17 mouse cellular contexts compared by ENCODE assay signal in the genomic region with DNA sequence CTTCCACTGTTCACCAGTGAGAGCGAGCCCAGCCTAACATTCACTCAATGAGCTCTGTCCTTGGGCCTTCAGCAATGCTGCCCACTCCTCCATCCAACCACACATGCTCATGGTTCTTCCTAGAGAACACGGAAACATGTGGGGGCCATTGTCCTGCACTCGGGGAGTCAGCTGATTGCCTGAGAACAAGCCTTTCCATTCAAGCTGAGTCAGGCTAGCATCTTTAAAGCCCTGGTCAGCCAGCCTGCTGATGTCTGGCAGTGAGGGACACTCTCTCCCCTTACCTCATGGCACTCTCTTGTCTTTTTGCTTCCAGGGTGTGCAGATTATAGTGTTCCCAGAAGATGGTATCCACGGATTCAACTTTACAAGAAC. TPM values are rescaled to one million over a fixed set of nuclear protein-coding genes. Genes with fewer than 3 reads are reported as not detected.
A peak's percentile ranks its signal among the peaks of the same experiment; 100 is the strongest.
DNase-seq lines count a peak whose midpoint lies in the region; ATAC-seq and TF ChIP-seq lines count a peak whose summit lies in the region.
"Had no signal": no experiment of that assay in that cellular context is flagged by ENCODE, and none has a peak within 500 bp of the region (broad histone marks: within the 10 kb centered on the region; RNA-seq: fewer than 3 reads in every experiment).

No protein-coding gene starts in this region.

- DNase-seq in heart, adult 2 months, result no peak
- DNase-seq in heart, postnatal 10 days, result no peak
- peak; percentile 23 for DNase-seq in liver, embryonic 11.5 days (ENCODE audit: low spot score)
- no peak for DNase-seq in liver, postnatal 0 days
- no peak for DNase-seq in right cerebral cortex, adult 2 months (ENCODE audit: low spot score in 2 of 2)
- no peak for DNase-seq in urinary bladder, postnatal 4 days (ENCODE audit: low spot score in 2 of 2)
- DNase-seq: adrenal gland, postnatal 25 days; kidney, postnatal 25 days; right cerebral cortex, postnatal 4 days had no signal

- H3K9ac ChIP-seq in heart, adult 2 months (ENCODE audit: low read depth, low read length), result no peak overlapping the region
- no peak overlapping the region for H3K9ac ChIP-seq in liver, embryonic 11.5 days (ENCODE audit: low read depth, low read length)
- H3K9ac ChIP-seq in liver, postnatal 0 days (replicated peaks), result no peak overlapping the region
- no peak overlapping the region for H3K9ac ChIP-seq in intestine, embryonic 15.5 days
- H3K9ac ChIP-seq in stomach, embryonic 14.5 days (replicated peaks; ENCODE audit: low read depth, low read length), result no peak overlapping the region
- H3K9ac ChIP-seq: hindbrain, embryonic 15.5 days; liver, embryonic 14.5 days had no signal

- intact Hi-C loops in heart, adult 2 months (cut with DNase I), result loop anchor here (10.0 kb wide), 1 partner anchor 239 kb away; no protein-coding TSS in a partner anchor
- intact Hi-C loops in heart, postnatal 10 days (cut with DNase I), result no loop called here

- peak overlapping the region; percentile 34 for H3K27ac ChIP-seq in heart, adult 2 months
- H3K27ac ChIP-seq in liver, embryonic 11.5 days (ENCODE audit: low read depth, low read length), result no peak overlapping the region
- no peak overlapping the region; the same call in 1 of the 2 replicates for H3K27ac ChIP-seq in liver, postnatal 0 days (ENCODE audit: low read depth)
- H3K27ac ChIP-seq in intestine, embryonic 15.5 days, result peak overlapping the region; percentile 48; the same call in 1 of the 2 replicates
- peak overlapping the region; percentile 61 for H3K27ac ChIP-seq in stomach, embryonic 14.5 days (ENCODE audit: low read length)
- H3K27ac ChIP-seq: liver, embryonic 14.5 days; macrophage had no signal

- no peaks in the 10 kb centered on the region for H3K36me3 ChIP-seq in heart, adult 2 months (ENCODE audit: control insufficient read depth, insufficient read depth, low read length)
- H3K36me3 ChIP-seq in liver, embryonic 11.5 days (ENCODE audit: control insufficient read depth, insufficient read depth, low read length), result peaks cover 4% of the 10 kb centered on the region; the same call in 1 of the 2 replicates
- H3K36me3 ChIP-seq in liver, postnatal 0 days (replicated peaks; ENCODE audit: insufficient read depth, low read length), result peaks cover 9% of the 10 kb centered on the region
- H3K36me3 ChIP-seq in intestine, embryonic 15.5 days, result no peaks in the 10 kb centered on the region
- H3K36me3 ChIP-seq in stomach, embryonic 14.5 days (ENCODE audit: control insufficient read depth, insufficient read depth, low read length), result peaks cover 6% of the 10 kb centered on the region

- 77% methylated on average over 4 of the region's 4 CpGs for WGBS in heart, adult 2 months
- 83% methylated on average over 4 of the region's 4 CpGs for WGBS in liver, embryonic 11.5 days
- WGBS in liver, postnatal 0 days (ENCODE audit: insufficient replicate concordance), result 90% methylated on average over 4 of the region's 4 CpGs
- WGBS in intestine, embryonic 15.5 days, result 57% methylated on average over 4 of the region's 4 CpGs
- 59% methylated on average over 4 of the region's 4 CpGs for WGBS in stomach, embryonic 14.5 days

- TF ChIP-seq EP300 in heart, adult 2 months (IDR thresholded peaks at IDR 0.05; ENCODE audit: insufficient read depth, low read depth, low read length), result no peak
- TF ChIP-seq EP300 in liver, postnatal 0 days (IDR thresholded peaks at IDR 0.05; ENCODE audit: low read depth), result no peak

- no peaks in the 10 kb centered on the region for H3K79me2 ChIP-seq in heart, adult 2 months (replicated peaks; ENCODE audit: control insufficient read depth, insufficient read depth, low read length)

- no peak overlapping the region for H3K4me3 ChIP-seq in heart, adult 2 months
- H3K4me3 ChIP-seq in liver, embryonic 11.5 days (ENCODE audit: low read depth, low read length), result no peak overlapping the region
- no peak overlapping the region for H3K4me3 ChIP-seq in liver, postnatal 0 days (ENCODE audit: low read depth, low read length)
- no peak overlapping the region for H3K4me3 ChIP-seq in intestine, embryonic 15.5 days (replicated peaks)
- H3K4me3 ChIP-seq in stomach, embryonic 14.5 days (ENCODE audit: low read depth, low read length), result no peak overlapping the region
- H3K4me3 ChIP-seq: heart, embryonic 12.5 days; hindbrain, embryonic 15.5 days had no signal

- TF ChIP-seq POLR2A in heart, adult 2 months (IDR thresholded peaks at IDR 0.05; ENCODE audit: insufficient read depth, low read depth, low read length), result no peak

- ATAC-seq in liver, embryonic 11.5 days (replicated peaks; ENCODE audit: low FRiP score), result no peak
- ATAC-seq in liver, postnatal 0 days, result no peak
- ATAC-seq in intestine, embryonic 15.5 days, result no peak
- no peak for ATAC-seq in stomach, embryonic 14.5 days (ENCODE audit: insufficient number of reproducible peaks, insufficient read depth, low FRiP score, low read depth)

- H3K9me3 ChIP-seq in liver, embryonic 11.5 days (ENCODE audit: control insufficient read depth, low read length), result no peaks in the 10 kb centered on the region
- no peaks in the 10 kb centered on the region for H3K9me3 ChIP-seq in liver, postnatal 0 days (ENCODE audit: low read length)
- H3K9me3 ChIP-seq in intestine, embryonic 15.5 days, result no peaks in the 10 kb centered on the region
- H3K9me3 ChIP-seq in stomach, embryonic 14.5 days (ENCODE audit: control insufficient read depth, low read depth, low read length), result no peaks in the 10 kb centered on the region
- H3K9me3 ChIP-seq: heart, embryonic 12.5 days; hindbrain, embryonic 15.5 days had no signal

- H3K4me1 ChIP-seq in heart, adult 2 months (ENCODE audit: control insufficient read depth, insufficient read depth, low read length), result peaks cover 38% of the 10 kb centered on the region
- peaks cover 27% of the 10 kb centered on the region for H3K4me1 ChIP-seq in liver, embryonic 11.5 days (replicated peaks; ENCODE audit: control insufficient read depth, insufficient read depth, low read length)
- peaks cover 61% of the 10 kb centered on the region for H3K4me1 ChIP-seq in liver, postnatal 0 days (ENCODE audit: insufficient read depth)
- peaks cover 53% of the 10 kb centered on the region for H3K4me1 ChIP-seq in intestine, embryonic 15.5 days (replicated peaks)
- peaks cover 52% of the 10 kb centered on the region for H3K4me1 ChIP-seq in stomach, embryonic 14.5 days (ENCODE audit: control insufficient read depth, insufficient read depth, low read length)

- no peaks in the 10 kb centered on the region for H3K27me3 ChIP-seq in heart, adult 2 months (ENCODE audit: control insufficient read depth, insufficient read depth, low read length)
- H3K27me3 ChIP-seq in liver, embryonic 11.5 days (replicated peaks; ENCODE audit: control insufficient read depth, insufficient read depth, low read length), result no peaks in the 10 kb centered on the region
- no peaks in the 10 kb centered on the region for H3K27me3 ChIP-seq in liver, postnatal 0 days (ENCODE audit: insufficient read depth, low read length)
- no peaks in the 10 kb centered on the region for H3K27me3 ChIP-seq in intestine, embryonic 15.5 days (replicated peaks)
- no peaks in the 10 kb centered on the region for H3K27me3 ChIP-seq in stomach, embryonic 14.5 days (ENCODE audit: control insufficient read depth, insufficient read depth, low read length)
- H3K27me3 ChIP-seq: heart, embryonic 12.5 days; hindbrain, embryonic 15.5 days had no signal

- no peak for TF ChIP-seq CTCF in heart, adult 2 months (IDR thresholded peaks at IDR 0.05)
- TF ChIP-seq CTCF in liver, postnatal 0 days (IDR thresholded peaks at IDR 0.05; ENCODE audit: low read depth), result no peak

- no peak overlapping the region for H3K4me2 ChIP-seq in liver, embryonic 11.5 days
- H3K4me2 ChIP-seq in liver, postnatal 0 days (ENCODE audit: low read depth, low read length), result no peak overlapping the region
- peak overlapping the region; percentile 19; the same call in 1 of the 2 replicates for H3K4me2 ChIP-seq in intestine, embryonic 15.5 days (replicated peaks)
- no peak overlapping the region for H3K4me2 ChIP-seq in stomach, embryonic 14.5 days (replicated peaks; ENCODE audit: low read depth, low read length)
- H3K4me2 ChIP-seq: heart, embryonic 12.5 days; hindbrain, embryonic 15.5 days had no signal

RNA-seq across cellular contexts. Expression of gene Hacl1, which starts 24.5 kb away (rescaled TPM):
- 10 to 100 TPM in 1 of 2 experiments, 1 to 10 TPM in 1; 8.2 to 10.1 TPM for total RNA-seq in heart, adult 2 months (2021)
- polyA plus RNA-seq in heart, adult 2 months (2012; rRNA removed), result 10.5 and 11.2 TPM in 2 replicates
- total RNA-seq in heart, postnatal 10 days (2021), result 10 to 100 TPM; 13.5 to 13.9 TPM
- 8.1 and 10.5 TPM in 2 replicates for polyA plus RNA-seq in liver, embryonic 11.5 days (2014; fragmentation: Nextera tagmentation; extraction: Ambion mirVana)
- 310 and 342 TPM in 2 replicates for polyA plus RNA-seq in liver, postnatal 0 days (2015; fragmentation: Nextera tagmentation; extraction: Ambion mirVana)
- polyA plus RNA-seq in intestine, embryonic 15.5 days (2015; fragmentation: Nextera tagmentation; extraction: Ambion mirVana), result 15.5 and 17.4 TPM in 2 replicates
- polyA plus RNA-seq in stomach, embryonic 14.5 days (2014; fragmentation: Nextera tagmentation; extraction: Ambion mirVana), result 11.1 and 16.5 TPM in 2 replicates

RNA-seq across cellular contexts. Expression of gene Btd, which starts 24.7 kb away (rescaled TPM):
- 10 to 100 TPM; 10.7 to 10.8 TPM for total RNA-seq in heart, adult 2 months (2021)
- 19.1 and 29.1 TPM in 2 replicates for polyA plus RNA-seq in heart, adult 2 months (2012; rRNA removed)
- 10 to 100 TPM; 14.5 to 15.0 TPM for total RNA-seq in heart, postnatal 10 days (2021)
- polyA plus RNA-seq in liver, embryonic 11.5 days (2014; fragmentation: Nextera tagmentation; extraction: Ambion mirVana), result 11.4 and 13.3 TPM in 2 replicates
- polyA plus RNA-seq in liver, postnatal 0 days (2015; fragmentation: Nextera tagmentation; extraction: Ambion mirVana), result 40.3 and 44.1 TPM in 2 replicates
- 27.6 TPM in 2 replicates for polyA plus RNA-seq in intestine, embryonic 15.5 days (2015; fragmentation: Nextera tagmentation; extraction: Ambion mirVana)
- 33.7 and 35.3 TPM in 2 replicates for polyA plus RNA-seq in stomach, embryonic 14.5 days (2014; fragmentation: Nextera tagmentation; extraction: Ambion mirVana)

RNA-seq across cellular contexts. Expression of gene Gm49387, which starts 24.9 kb away (rescaled TPM):
- under 1 TPM; 0.66 to 0.86 TPM for total RNA-seq in heart, adult 2 months (2021)
- 2.4 TPM in 1 of 2 replicates, not detected in the other for polyA plus RNA-seq in heart, adult 2 months (2012; rRNA removed)
- 1 to 10 TPM in 1 of 2 experiments, not detected in 1; 1.1 TPM for total RNA-seq in heart, postnatal 10 days (2021)
- 0.19 and 1.9 TPM in 2 replicates for polyA plus RNA-seq in liver, embryonic 11.5 days (2014; fragmentation: Nextera tagmentation; extraction: Ambion mirVana)
- polyA plus RNA-seq in liver, postnatal 0 days (2015; fragmentation: Nextera tagmentation; extraction: Ambion mirVana), result 0.89 and 3.9 TPM in 2 replicates
- polyA plus RNA-seq in intestine, embryonic 15.5 days (2015; fragmentation: Nextera tagmentation; extraction: Ambion mirVana), result 1.3 TPM in 1 of 2 replicates, not detected in the other
- polyA plus RNA-seq in stomach, embryonic 14.5 days (2014; fragmentation: Nextera tagmentation; extraction: Ambion mirVana), result 2.8 TPM in 1 of 2 replicates, not detected in the other
- total RNA-seq: ES-E14 had no signal
- polyA plus RNA-seq: cortical plate, adult 2 months; hindbrain, embryonic 15.5 days; macrophage had no signal

Comparison
In these comparisons a context has a peak if more than half of its experiments do, and no peak if none do; other contexts are left out.
1. RNA of gene Hacl1, which starts 24.5 kb away (polyA plus RNA-seq): 310 to 342 TPM in liver, postnatal 0 days; 15.5 to 17.4 TPM in intestine, embryonic 15.5 days, 10.5 to 11.2 TPM in heart, adult 2 months, 11.1 to 16.5 TPM in stomach, embryonic 14.5 days and 8.1 to 10.5 TPM in liver, embryonic 11.5 days; every median in the first group is over 10 times any median in the second.
2. H3K27ac ChIP-seq: peak in heart, adult 2 months (single experiment), intestine, embryonic 15.5 days (single experiment) and stomach, embryonic 14.5 days (single experiment); none in liver, embryonic 11.5 days (single experiment) and liver, postnatal 0 days (single experiment).